Mouse (Mus musculus) E14TG2a.4 (cell line): ENCODE results near the gene Nr1d1.

Source experiments
- CTCF ChIP-seq: conservative IDR thresholded peaks from 2 replicates; pipeline ENCODE4 v1.5.1; 2014; ENCODE audit warnings: low read length
- NANOG ChIP-seq: IDR thresholded peaks from 2 replicates; pipeline ENCODE4 v1.6.1; 2014; ENCODE audit warnings: borderline replicate concordance, low read length, mixed read lengths

DNA sequence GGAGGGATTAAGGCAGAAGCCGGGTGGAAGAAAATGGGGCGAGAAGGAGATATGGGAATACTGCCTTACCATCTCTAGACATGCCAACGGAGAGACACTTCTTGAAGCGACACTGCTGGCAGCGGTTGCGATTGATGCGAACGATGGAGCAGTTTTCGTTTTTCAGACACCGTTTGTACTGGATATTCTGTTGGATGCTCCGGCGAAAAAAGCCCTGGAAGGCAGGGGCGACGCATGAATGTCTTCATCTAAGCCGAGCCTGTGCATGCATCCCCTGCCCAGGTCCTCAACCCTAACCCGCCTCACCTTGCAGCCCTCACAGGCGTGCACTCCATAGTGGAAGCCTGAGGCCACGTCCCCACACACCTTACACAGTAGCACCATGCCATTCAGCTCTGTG lies 4.0 kb downstream of the Nr1d1 start:
- TF ChIP-seq CTCF (no peak), NANOG (no peak)
